Mouse (Mus musculus): ENCODE results near the gene Adamts12.

The Adamts12 gene

GRCm38 (mm10) chr15:11165883-11166282 lies 101.3 kb downstream of the Adamts12 start:
- no peak for DNase-seq (ENCODE audit: low read depth, low spot score)

GRCm38 (mm10) chr15:11173884-11174470 lies 109.4 kb downstream of the Adamts12 start:
- no peak for DNase-seq (ENCODE audit: low read depth, low spot score)

- DNase-seq (ENCODE audit: low read depth, low spot score) = peak; percentile 53
These were observed 110.3 kb downstream of the Adamts12 start for GRCm38 (mm10) chr15:11174842-11175241.

GRCm38 (mm10) chr15:11177448-11177847 lies 112.9 kb downstream of the Adamts12 start:
- no peak for DNase-seq (ENCODE audit: low read depth, low spot score)

GRCm38 (mm10) chr15:11179751-11180169 lies 115.2 kb downstream of the Adamts12 start:
- peak; percentile 22 for DNase-seq (ENCODE audit: low read depth, low spot score)

- no peak for DNase-seq (ENCODE audit: low read depth, low spot score)
These were observed 122.1 kb downstream of the Adamts12 start for GRCm38 (mm10) chr15:11186711-11187110.

- DNase-seq (ENCODE audit: low read depth, low spot score) = no peak
These were observed 125.9 kb downstream of the Adamts12 start for GRCm38 (mm10) chr15:11190447-11190846.

- DNase-seq (ENCODE audit: low read depth, low spot score) = no peak
These were observed 128.2 kb downstream of the Adamts12 start for GRCm38 (mm10) chr15:11192762-11193161.

GRCm38 (mm10) chr15:11197051-11197450 lies 132.5 kb downstream of the Adamts12 start:
- DNase-seq (ENCODE audit: low read depth, low spot score) = peak; percentile 9

GRCm38 (mm10) chr15:11198246-11198795 lies 133.7 kb downstream of the Adamts12 start:
- DNase-seq (ENCODE audit: low read depth, low spot score) = no peak

GRCm38 (mm10) chr15:11203084-11203483 lies 138.5 kb downstream of the Adamts12 start:
- no peak for DNase-seq (ENCODE audit: low read depth, low spot score)

GRCm38 (mm10) chr15:11204934-11205333 lies 140.3 kb downstream of the Adamts12 start:
- no peak for DNase-seq (ENCODE audit: low read depth, low spot score)

- DNase-seq (ENCODE audit: low read depth, low spot score) = no peak
These were observed 146.4 kb downstream of the Adamts12 start for GRCm38 (mm10) chr15:11210976-11211375.

GRCm38 (mm10) chr15:11233906-11234632 lies 169.5 kb downstream of the Adamts12 start:
- peak; percentile 5 for DNase-seq (ENCODE audit: low read depth, low spot score)

GRCm38 (mm10) chr15:11240406-11240805 lies 175.8 kb downstream of the Adamts12 start:
- peak; percentile 31 for DNase-seq (ENCODE audit: low read depth, low spot score)

- DNase-seq (ENCODE audit: low read depth, low spot score) = no peak
These were observed 176.7 kb downstream of the Adamts12 start for GRCm38 (mm10) chr15:11241288-11241687.

GRCm38 (mm10) chr15:11246402-11246801 lies 181.8 kb downstream of the Adamts12 start:
- DNase-seq (ENCODE audit: low read depth, low spot score) = no peak

- no peak for DNase-seq (ENCODE audit: low read depth, low spot score)
These were observed 214.9 kb downstream of the Adamts12 start for GRCm38 (mm10) chr15:11279273-11280080.

- DNase-seq (ENCODE audit: low read depth, low spot score) = no peak
These were observed 216.2 kb downstream of the Adamts12 start for GRCm38 (mm10) chr15:11280689-11281264.

GRCm38 (mm10) chr15:11283171-11283570 lies 218.6 kb downstream of the Adamts12 start:
- no peak for DNase-seq (ENCODE audit: low read depth, low spot score)

- DNase-seq (ENCODE audit: low read depth, low spot score) = no peak
These were observed 223.2 kb downstream of the Adamts12 start for GRCm38 (mm10) chr15:11287780-11288179.

GRCm38 (mm10) chr15:11292246-11292645 lies 227.7 kb downstream of the Adamts12 start:
- no peak for DNase-seq (ENCODE audit: low read depth, low spot score)

All from brain, adult 2 months (tissue).